Mouse (Mus musculus) heart, adult 2 months (tissue): ENCODE results near the gene Surf2.

Experiments used
- EP300 ChIP-seq: fragments of 200-500 bp; IDR thresholded peaks from 2 replicates; pipeline ENCODE4 v1.6.1; 2011; ENCODE audit warnings: low read depth, low read length, control low read depth; ENCODE audit not compliant: insufficient read depth
- POLR2A ChIP-seq: fragments of 200-500 bp; IDR thresholded peaks from 2 replicates; pipeline ENCODE4 v1.6.1; 2011; ENCODE audit warnings: mild to moderate bottlenecking, low read depth, low read length, control low read depth; ENCODE audit not compliant: insufficient read depth

GRCm38 (mm10) chr2:26967262-26967661, 51.1 kb downstream of the Surf2 start:
- TF ChIP-seq POLR2A: no peak
- TF ChIP-seq EP300: no peak
